Mouse (Mus musculus): ENCODE measurements around the gene Nabp1.

Gene Nabp1

GRCm38 (mm10) chr1:51478262-51479026 lies at the start of gene Nabp1:
Gene Nabp1, minus strand, starts transcription at chr1:51478425.
- peak; percentile 99 for DNase-seq

GRCm38 (mm10) chr1:51525563-51526265 lies 47.5 kb upstream of the Nabp1 start:
- no peak for DNase-seq

GRCm38 (mm10) chr1:51521651-51522050 lies 43.4 kb upstream of the Nabp1 start:
- no peak for DNase-seq

DNA sequence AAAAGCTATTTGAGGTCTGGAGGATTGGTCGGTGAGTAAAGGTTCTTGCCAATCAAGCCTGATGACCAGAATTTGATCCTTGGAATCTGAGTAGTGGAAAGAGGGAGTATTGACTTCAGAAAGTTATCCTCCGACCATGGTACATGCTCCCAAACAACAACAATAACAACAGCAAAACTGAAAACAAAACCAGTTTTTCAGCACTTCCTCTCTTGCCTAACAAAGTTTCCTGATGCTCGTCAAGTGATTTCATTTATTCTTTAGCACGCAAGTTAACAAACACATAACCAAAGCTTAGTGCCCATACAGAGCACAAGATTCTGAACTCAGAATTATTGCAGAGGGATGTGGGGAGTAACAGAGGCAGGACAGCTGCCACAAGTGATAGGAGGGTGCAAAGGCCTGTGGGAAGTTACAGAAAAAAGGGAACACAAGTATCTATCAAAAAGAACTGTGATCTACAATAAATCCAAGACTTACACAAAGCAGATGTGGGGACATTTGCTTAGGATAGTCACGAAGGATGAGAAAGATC lies 42.1 kb upstream of the Nabp1 start:
- no peak for DNase-seq

- DNase-seq, result no peak
These were observed 40.9 kb upstream of the Nabp1 start for GRCm38 (mm10) chr1:51519112-51519511.

DNA sequence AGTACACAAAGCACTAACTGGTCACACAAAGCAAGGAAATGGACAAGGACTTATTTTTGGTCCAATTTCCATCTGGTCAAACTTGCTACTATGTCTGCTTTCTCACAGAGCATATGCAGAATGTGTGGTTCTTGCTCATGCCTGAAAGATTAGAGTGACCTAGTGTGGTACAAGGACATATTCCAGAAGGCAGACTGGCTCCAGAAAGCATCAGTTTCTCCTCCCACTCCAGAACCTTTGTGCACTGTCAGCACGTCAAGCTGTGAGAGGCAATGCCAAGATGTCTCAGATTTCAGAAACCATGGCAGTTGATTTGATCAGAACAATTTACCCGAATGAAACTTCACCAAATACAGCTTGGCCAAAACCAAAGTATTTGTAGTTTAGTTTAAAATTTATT lies 37.4 kb upstream of the Nabp1 start:
- DNase-seq, result no peak

DNA sequence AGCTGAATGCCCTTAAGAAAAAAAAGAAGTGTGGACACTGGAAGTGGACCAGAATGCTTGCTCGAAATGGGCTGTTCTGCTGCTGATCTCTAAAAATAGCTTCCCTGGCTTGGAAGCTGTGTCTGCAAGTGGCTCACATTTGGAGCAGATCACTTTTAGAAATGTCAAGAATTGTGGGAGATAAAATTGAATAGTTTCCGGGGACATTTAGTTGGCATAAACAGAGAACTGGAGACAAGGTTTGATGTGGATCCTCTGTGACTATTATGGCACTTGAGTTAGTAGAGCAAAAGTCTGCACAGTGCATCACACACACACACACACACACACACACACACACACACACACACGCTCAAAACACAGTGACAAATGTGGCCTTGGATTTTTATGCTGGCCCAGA lies 36.8 kb upstream of the Nabp1 start:
- peak; percentile 57 for DNase-seq

- no peak for DNase-seq
These were observed 36.2 kb upstream of the Nabp1 start for GRCm38 (mm10) chr1:51514379-51514778.

GRCm38 (mm10) chr1:51513059-51513713 lies 35.0 kb upstream of the Nabp1 start:
- DNase-seq, result no peak

GRCm38 (mm10) chr1:51512326-51512725 lies 34.1 kb upstream of the Nabp1 start:
- no peak for DNase-seq

- DNase-seq, result no peak
These were observed 31.6 kb upstream of the Nabp1 start for GRCm38 (mm10) chr1:51509776-51510175.

GRCm38 (mm10) chr1:51509083-51509482 lies 30.9 kb upstream of the Nabp1 start:
- DNase-seq, result peak; percentile 67

GRCm38 (mm10) chr1:51508543-51508942 lies 30.3 kb upstream of the Nabp1 start:
- DNase-seq, result no peak

- no peak for DNase-seq
These were observed 29.2 kb upstream of the Nabp1 start for GRCm38 (mm10) chr1:51507436-51507835.

DNA sequence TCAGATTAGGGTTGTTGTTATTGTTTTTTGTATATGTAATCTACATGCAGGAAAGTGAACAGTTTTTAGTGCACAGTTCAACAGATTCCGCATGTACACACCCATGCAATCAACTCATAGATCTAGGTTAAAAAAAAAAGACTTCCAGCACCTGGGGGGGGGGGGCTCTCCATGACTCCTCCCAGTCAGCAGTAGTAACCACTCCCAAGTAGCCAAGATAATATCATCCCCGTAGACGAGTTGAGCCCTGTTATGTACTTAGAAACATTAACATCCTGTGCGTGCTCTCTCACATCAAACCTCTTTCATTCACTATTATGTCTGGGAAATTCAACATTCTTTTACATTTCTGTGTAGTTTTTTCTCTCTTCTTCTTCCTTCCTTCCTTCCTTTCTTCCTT lies 28.0 kb upstream of the Nabp1 start:
- no peak for DNase-seq

DNA sequence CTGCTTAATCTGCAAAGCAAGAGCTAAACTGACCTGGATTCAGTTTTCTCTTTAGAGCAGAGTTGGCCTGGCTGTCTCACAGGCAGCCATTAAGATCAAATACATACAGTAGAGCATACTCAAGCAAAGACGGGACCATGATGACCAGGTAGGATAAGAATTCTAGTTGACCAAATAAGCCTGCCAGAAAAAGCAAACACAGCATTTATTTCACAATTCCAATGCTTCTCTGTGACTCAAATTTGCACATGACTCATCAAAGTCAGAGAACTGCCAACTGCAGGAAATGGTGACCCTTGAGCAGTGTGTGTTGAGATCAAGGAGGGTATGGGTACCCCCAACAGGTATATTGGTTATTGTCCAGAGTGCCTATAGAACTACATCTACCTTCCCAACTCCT lies 27.4 kb upstream of the Nabp1 start:
- no peak for DNase-seq

GRCm38 (mm10) chr1:51503055-51503454 lies 24.8 kb upstream of the Nabp1 start:
- DNase-seq, result no peak

DNA sequence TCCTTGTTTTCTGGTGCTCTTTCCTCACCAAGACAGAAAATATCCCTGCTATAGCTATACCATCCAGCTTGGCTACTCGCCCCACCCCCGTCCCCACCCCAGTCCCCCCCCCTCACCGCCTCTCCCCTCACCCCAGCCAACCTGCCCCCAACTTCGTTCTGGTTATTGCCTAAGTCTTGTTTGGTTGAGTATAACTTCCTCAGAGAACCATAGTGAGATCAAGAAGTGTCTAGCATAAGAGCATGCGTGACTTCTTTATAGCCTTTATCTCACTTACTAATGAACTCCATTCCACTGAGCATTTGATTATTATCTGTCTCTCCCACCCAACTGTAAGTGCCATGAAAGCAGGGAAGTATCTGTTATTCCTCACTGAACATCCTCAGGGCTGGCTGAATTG lies 24.1 kb upstream of the Nabp1 start:
- DNase-seq, result no peak

DNA sequence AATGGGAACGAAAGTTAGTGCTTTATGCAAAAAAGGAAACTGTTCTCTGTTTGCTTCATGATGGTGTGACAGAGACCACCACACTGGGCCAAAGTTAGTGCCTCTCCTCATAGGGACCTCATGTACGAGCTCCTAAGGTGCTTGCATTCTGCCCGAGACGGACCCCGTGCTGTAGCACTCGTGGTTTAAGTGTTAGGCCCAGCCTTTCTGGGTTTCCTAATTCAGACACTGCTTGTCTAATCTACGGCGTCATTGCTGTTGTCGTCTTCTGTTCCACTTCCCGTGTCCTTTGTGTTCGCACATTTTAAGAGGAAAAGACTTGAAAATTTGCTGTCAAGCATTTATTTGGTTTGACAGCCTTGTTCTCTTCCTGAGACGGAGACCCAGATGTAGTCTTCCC lies 23.0 kb upstream of the Nabp1 start:
- peak; percentile 51 for DNase-seq

DNA sequence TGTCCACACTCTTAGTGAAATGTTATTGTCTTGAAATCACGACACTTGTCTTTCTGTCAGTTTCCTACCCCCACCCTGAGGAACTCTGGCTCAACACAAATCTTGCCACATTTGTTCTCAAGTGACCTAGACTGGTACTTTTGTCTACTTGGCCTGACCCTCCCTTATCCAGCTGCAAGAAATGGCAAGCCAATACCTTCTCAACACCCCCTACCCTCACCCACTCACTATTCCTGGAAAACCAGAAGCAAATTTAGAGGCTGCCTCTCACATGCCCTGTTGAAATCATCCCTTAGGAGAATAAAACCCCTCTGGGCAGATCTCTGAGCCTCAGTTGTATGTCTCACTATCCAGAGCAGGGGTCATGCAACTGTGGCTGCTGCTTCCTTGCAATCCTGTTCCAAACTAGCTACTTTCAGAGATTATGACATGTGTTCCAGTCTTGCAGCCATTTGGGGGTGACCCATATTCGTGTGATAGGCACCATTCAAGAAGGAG lies 20.4 kb upstream of the Nabp1 start:
- DNase-seq, result peak; percentile 62

DNA sequence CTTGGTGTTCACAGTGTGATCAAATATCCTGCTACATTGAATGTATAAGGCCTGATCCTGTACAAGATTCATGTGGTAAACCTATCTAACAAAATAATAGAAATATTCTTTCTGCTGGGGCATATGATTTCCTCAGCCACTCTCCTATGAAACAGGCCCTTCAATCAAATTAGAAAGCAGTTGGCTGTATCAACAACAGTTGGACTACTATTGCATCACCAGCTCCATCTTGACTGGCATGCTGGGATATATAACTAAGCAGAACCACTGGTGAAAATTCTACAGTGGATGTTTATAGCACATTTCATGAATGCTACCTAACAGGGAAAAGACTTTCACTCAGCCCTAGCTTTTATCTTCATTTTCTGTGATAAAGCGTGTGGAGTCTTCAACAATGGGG lies 17.9 kb upstream of the Nabp1 start:
- DNase-seq, result no peak

GRCm38 (mm10) chr1:51493592-51494307 lies 15.5 kb upstream of the Nabp1 start:
- no peak for DNase-seq

DNA sequence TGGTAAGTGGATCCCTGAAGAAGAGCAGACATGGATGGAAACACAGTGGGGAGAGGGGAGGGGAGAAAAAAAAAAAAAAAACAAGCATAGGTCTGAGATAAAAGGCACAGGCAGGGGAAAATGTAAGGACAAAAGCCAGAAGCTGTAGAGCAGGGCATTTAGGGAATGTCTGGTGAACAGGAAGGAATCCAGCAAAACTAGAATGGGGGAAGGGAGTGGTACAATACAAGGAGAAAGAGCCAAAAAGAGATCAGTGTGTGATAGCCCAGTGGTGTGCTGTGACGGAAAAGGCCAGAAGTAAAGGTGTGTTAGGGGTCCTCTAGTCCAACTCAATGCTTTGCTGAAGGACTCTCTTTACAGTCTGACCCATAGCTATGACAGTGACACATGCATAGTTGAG lies 8.1 kb upstream of the Nabp1 start:
- no peak for DNase-seq
